26 mouse cellular contexts compared by ENCODE assay signal in genomic region chrX:20794229-20794628, GRCm38 (mm10).
"Had no signal": no experiment of that assay in that cellular context is flagged by ENCODE, and none has a peak within 500 bp of the region (broad histone marks: within the 10 kb centered on the region; RNA-seq: fewer than 3 reads in every experiment).

No protein-coding gene starts in this region.

- H3K36me3 ChIP-seq: heart, embryonic 13.5 days; heart, embryonic 15.5 days; hindbrain, embryonic 13.5 days; hindbrain, embryonic 15.5 days; kidney, embryonic 15.5 days; limb, embryonic 13.5 days; limb, embryonic 15.5 days; liver, embryonic 12.5 days had no signal

- H3K4me2 ChIP-seq: heart, embryonic 11.5 days; heart, embryonic 13.5 days; heart, embryonic 15.5 days; hindbrain, embryonic 13.5 days; hindbrain, embryonic 15.5 days; kidney, embryonic 15.5 days; limb, embryonic 13.5 days; limb, embryonic 15.5 days; liver, embryonic 12.5 days had no signal

- H3K9me3 ChIP-seq: heart, embryonic 13.5 days; heart, embryonic 15.5 days; hindbrain, embryonic 13.5 days; hindbrain, embryonic 15.5 days; kidney, embryonic 15.5 days; limb, embryonic 13.5 days; limb, embryonic 15.5 days; liver, embryonic 12.5 days had no signal

- H3K9ac ChIP-seq: heart, embryonic 13.5 days; heart, embryonic 15.5 days; hindbrain, embryonic 13.5 days; hindbrain, embryonic 15.5 days; kidney, embryonic 15.5 days; limb, embryonic 13.5 days; limb, embryonic 15.5 days; liver, embryonic 12.5 days had no signal

- H3K27ac ChIP-seq: heart, adult 2 months; heart, embryonic 13.5 days; heart, embryonic 15.5 days; hindbrain, embryonic 13.5 days; hindbrain, embryonic 15.5 days; hindbrain, postnatal 0 days; kidney, embryonic 15.5 days; kidney, postnatal 0 days; limb, embryonic 13.5 days; limb, embryonic 15.5 days; liver, embryonic 12.5 days had no signal

- ATAC-seq: hindbrain, postnatal 0 days; intestine, embryonic 16.5 days; liver, embryonic 12.5 days had no signal

- H3K4me1 ChIP-seq: heart, embryonic 15.5 days; hindbrain, embryonic 13.5 days; hindbrain, embryonic 15.5 days; kidney, embryonic 15.5 days; limb, embryonic 13.5 days; limb, embryonic 15.5 days had no signal

- H3K4me3 ChIP-seq: heart, adult 2 months; heart, embryonic 13.5 days; heart, embryonic 15.5 days; hindbrain, embryonic 13.5 days; hindbrain, embryonic 15.5 days; kidney, embryonic 15.5 days; limb, embryonic 13.5 days; limb, embryonic 15.5 days; liver, embryonic 12.5 days had no signal

- DNase-seq: gastrocnemius, postnatal 14 days; gastrocnemius, postnatal 36 days; heart, adult 11 months; heart, adult 2 months; heart, postnatal 14 days; heart, postnatal 36 days; kidney, adult 11 months; kidney, adult 2 months; kidney, adult 9 months; kidney, postnatal 14 days; kidney, postnatal 36 days; layer of hippocampus, adult 9-11 months; layer of hippocampus, postnatal 36 days; left cerebral cortex, postnatal 4 days had no signal

- H3K27me3 ChIP-seq: heart, embryonic 13.5 days; heart, embryonic 15.5 days; hindbrain, embryonic 13.5 days; hindbrain, embryonic 15.5 days; kidney, embryonic 15.5 days; limb, embryonic 13.5 days; limb, embryonic 15.5 days; liver, embryonic 12.5 days had no signal
